Mouse (Mus musculus) embryo, embryonic 10.5 days (tissue): Measurements from ENCODE around the gene Mbd6.
A peak's percentile ranks its signal among the peaks of the same experiment; 100 is the strongest.

ENCODE experiments used
- DNase-seq: peaks from one replicate; pipeline ENCODE4 v3.0.0-alpha.2; 2015; ENCODE audit warnings: low spot score

The Mbd6 gene

DNA sequence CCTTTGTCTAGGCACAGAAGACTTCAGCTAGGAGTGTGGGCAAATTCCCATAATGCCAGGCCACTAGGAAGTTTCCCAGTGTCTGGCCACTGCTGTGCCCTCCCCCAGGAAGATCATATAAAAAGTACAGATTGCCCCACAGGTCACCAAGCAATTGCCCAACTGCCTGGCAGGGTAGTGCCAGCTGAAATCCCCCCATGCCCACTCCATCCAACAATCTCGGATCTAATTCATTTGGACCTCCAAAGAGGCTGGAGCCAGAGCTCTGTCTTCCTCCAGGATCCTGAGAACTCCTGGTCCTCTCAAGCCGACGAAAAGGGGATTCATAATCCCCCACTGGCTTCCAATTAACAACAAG is 903 bp downstream of the Mbd6 start:
- DNase-seq: no peak

DNA sequence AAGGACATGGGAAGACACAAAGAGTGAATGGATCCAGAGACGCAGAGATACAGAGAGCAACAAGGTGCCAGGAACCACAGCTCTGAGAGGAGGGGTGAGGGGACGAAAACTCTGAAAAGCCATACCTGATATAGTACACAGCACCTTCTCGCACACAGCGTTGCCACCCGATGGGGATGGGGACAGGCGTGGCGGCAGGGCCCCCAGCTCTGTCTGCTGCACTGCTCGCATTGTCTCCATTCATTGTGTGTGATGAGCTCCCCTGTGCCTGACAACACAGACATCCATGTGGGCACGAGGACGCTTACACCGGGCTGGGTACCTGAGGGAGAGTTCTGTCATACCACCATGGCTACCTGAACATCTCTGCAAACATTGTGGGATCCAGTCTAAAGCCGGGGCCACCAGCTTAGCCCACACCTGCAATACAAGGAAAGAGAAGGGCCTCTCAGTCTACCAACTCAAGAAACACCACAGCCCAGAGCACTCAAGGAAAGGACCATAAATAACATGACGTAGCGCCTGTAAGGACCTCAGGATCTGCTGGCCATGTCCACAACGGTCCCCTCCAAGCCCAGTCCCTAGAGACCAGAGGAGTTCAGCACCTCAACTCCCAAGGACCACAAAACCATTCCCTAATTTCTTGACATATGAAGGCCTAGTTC is 1.4 kb downstream of the Mbd6 start:
- no peak for DNase-seq

DNA sequence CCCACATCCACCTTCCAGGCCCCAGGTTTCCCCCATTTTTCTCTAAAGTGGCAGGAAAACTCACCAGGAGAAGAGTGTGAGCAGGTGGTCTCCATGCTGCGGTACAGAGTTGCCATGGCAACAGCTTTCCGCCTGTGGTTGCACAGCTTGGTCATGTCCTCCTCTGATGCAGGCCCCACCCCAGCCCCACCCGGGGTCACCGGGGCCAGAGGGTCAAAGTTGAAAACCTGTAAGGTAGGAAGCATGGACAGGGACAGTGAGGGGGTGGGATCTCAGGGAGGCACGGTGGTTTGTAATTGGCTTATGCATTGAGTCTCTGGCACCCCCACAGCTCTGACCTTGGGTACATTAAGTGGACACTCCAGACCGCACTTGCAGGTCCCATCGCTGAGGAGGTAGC is 2.1 kb downstream of the Mbd6 start:
- DNase-seq: peak; percentile 36

DNA sequence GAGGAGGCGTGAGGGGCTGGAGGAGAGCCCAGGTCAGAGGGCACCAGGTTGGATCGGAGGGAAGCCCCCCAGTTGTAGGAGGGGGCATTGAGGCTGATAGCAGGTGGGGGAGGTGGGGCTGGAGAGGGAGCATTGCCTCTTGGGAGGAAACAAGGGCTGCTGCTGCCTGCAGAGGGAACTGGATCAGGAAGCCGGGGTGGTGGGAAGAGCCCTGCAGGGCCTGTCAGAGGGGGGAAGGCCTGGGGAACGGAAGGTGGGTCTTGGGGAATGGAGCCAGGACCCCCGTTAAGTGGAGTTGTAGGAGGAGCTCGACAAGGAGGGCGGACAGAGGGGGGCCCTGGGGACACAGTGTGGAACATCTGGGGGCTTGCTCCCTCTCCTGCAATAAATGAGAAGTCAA is 2.6 kb downstream of the Mbd6 start:
- DNase-seq: no peak

DNA sequence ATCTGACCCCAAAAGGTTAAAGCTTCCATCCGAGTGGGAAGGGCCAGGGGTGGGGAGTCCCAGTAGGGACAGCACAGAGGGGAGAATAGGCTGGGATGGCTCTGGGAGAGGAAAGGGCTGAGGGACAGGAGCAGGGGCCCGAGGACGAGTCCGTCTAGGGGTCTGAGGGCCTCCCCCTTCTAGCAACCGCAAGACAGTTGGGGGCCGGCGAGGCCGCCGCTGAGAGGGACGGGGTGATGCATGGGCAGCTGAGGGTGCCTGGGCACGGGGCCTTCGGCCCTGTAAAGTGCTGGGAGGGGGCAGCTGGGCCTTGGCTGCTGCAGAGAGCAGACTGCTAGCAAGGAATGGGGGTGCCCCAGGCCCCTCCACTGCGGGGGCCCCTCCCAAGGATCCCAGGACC is 3.2 kb downstream of the Mbd6 start:
- DNase-seq: no peak

DNA sequence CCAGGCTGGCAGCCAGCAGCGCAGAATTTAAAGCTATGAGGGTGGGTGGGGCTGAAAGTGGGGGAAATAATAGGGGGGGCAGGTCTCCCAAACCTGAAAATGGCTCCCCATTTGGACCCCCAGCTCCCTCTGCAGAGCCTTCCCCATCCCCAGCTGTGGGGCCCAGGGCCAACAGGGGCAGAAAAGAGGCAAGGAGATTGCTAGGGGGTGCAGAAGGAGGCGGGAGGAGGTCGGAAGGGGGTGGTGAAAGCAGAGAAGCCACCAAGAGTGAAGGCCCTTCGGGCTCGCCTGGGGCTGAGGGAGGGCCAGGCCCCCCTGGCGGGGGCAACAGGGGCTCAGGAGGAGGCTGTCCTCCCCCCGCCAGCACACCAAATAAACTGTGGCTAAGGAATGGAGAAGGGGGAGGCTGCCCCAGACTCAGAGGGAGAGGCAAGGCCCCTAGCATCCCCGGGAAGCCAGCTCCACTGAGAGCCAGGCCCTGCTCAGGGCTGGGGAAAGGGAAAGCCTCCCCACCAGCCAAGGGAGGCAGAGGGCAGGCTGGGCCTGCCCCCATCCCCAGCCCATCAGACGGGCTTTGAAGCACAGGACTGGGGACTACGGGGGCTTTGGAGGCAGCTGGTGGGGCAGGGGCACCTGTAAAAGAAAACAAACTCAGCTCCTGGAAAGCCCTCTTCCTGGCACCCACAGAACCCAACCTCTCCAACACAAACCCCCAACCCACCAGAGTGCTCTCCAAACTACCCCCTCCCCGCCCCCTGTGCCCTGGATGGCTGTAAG is 3.9 kb downstream of the Mbd6 start:
- DNase-seq: no peak

DNA sequence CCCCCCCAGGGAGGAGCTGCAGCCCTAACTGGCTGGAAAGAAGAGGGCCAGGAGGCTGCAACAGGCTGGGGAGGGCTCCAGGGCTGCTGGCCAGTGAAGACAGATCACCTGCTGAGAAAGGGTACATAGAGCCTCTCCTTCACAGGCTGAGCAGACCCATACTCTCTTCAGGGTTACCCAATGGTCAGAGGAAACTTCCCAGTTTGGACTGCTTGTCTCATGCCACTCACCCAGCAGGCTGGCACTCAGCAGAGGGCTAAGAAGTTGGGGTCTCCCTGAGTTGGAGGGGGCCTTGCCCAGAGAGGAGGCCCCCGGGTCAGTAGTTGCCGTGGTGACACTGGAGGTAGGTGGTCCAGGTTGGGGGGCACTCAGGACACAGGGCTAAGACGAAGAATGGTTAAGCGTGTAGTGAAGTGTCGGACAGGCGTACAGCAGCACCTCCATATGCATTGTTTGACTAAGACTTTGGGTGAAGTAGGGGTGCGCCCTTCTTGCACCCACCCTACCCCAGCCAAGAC is 4.7 kb downstream of the Mbd6 start:
- no peak for DNase-seq

DNA sequence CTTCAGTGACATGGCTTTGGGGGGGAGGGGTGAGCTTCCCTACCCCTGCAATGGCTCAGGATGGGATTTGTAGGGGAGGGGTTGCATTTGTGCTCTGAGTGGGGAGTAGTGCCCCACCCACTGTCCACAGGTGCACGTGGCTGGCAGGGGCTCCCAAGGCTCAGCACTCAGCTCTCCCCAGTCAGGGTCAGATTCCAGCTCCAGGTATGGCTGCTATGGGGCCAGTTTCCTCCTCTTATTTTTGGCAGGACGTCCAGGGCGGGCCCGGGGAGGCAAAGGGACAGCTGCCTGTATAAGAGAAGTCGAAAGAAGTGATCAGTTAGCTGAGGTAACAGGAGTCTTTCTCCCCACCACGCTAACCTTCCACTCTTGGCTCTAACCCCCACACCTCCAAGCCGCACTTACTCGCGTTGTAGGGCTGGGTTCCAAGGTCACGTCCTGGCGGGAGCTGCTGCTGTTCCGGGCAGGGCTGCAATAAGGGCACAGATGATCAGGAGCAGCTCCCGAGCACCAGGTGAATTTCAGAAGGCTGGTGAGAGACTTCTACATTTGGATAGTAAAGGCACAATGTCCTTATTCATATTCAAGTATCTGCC is 6.1 kb downstream of the Mbd6 start:
- no peak for DNase-seq

DNA sequence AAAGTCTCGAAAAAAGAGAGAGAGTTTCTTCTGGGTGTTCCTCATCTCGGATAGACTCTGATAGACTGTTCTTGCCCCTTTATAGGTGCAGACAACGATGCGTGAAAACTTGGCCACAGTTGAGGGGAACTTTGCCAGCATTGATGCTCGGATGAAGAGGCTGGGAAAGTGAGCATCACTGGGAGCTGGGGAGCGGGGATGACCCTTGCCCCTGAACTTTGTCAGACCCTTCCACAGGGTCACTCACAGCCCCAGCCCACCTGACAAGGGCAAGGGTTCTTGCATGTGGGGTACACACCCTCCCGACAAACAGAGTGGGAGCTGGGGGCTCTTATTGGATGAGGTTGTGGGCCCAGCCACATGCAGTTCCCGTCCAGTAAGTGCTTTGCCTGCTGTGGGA is 7.5 kb downstream of the Mbd6 start:
- no peak for DNase-seq

DNA sequence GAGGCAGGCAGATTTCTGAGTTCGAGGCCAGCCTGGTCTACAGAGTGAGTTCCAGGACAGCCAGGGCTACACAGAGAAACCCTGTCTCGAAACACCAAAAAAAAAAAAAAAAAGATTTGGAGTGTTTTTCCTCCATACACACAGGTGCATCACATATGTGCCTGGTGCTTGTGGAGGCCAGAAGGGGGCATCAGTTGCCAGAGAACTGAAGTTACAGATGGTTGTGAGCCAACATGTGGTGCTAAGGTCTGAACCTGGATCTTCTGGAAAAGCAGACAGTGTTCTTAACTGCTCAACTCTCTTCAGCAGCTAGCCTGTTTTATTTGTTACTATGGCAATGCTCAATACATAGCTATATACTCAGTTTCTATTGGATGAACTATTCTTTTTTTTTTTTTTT is 9.1 kb downstream of the Mbd6 start:
- no peak for DNase-seq

DNA sequence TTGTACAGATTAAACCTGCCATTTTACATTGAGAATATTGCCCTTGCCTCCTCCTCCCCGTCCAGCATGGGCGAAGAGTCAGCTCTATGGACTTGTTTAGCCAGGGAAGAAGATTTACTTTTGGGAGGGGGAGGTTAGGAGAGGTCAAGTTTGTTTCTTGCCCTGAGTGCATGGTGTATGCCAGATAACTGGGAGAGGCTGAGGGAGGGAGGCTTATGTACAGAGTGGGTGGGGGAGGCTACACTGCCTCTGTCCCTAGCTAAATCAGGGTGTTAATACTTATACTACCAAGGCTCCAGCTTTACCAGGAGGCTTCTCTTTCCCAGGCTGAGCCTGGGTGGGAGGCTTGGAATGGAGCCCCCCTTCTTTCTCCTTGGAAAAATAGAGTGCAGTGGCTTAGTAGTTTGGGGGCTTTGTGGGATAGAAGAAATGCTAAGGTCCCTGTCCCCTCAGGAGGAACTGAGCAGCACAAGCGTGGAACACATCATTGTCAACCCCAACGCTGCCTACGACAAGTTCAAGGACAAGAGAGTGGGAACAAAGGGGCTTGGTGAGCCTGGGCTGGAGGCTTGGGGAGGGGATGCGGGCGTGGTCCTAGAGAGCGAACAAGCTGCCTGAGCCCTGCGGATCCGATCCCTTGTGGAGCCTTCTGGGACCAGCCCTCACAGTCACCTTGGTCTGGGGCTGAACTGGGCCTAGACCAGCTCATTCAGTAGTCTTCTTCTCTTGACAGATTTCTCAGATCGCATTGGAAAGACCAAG is 14.4 kb downstream of the Mbd6 start:
- DNase-seq: no peak

DNA sequence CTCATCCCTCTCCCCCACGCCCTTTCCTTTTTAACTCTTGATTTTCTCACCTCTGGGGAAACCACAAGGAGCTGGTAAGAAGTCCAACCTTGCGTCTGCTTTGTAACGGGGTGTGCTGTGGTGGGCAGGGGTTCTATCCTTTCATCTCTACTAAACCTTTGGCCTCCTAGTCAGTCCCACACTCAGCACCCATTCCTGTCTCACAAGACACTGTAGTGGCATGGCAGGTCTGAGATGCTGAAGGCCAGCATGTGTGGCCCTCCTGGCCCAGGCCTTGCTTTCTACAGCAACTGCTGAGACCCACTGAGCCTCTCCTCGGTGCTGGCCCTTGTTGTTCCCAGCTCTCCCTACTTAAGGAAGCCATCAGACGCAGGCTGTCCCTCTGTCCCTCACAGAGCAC is 16.4 kb downstream of the Mbd6 start:
- no peak for DNase-seq

DNA sequence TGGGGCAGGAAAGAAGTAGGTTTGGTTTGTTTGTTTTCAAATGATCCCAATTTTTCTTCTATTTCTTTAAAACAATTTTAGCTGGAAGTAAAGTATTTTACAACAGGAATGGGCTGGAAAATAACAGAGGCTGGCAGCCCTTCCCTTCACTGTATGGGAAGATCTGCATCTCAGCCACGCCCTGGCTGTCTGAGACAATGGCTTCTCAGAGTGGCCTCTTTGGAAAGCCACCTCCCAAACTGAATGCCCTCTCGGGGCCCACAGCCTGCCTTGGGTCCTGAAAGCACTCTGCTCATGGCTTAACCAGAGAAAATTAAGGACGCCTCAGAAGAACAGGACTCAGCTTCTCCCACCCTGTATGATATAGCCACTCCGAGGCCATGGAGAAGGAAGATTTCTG is 18.9 kb downstream of the Mbd6 start:
- no peak for DNase-seq

DNA sequence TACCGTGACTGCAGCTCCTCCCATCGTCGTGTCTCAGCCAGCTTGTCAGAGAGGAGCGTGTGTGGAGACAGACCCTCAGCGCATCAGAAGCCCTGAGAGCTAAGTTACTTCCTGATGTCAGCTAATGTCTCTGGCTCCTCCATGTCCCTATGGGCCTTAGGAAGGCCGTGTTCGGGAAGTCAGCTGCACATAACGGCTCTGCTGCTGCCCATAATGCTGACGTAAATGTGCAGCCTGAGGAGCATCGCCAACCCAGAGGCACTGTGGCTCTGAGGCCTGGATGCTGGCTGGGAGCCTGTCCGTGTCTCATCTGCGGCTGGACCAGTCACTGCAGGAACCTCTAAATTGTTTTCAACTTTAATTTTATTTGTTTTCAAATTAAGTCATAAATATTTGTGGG is 19.8 kb downstream of the Mbd6 start:
- no peak for DNase-seq

DNA sequence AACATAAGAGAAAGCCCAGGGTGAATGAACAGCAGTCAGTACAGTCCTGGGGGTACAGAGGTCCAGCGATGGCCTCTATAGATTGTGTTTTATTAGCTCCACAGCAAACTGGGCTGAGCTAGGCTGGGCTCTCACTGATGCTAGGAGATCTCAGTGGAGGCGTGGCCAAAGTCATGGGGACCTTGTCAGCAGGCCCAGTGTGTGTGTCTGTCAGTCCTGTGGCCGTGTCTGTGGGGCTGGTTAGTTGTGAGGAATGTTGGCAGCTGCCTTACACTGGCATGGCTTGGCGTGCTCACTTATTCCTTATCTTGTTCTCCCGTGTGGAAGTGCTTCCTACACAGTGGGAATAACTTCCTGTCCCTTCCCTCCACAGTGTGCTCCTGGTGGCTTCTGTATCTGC is 20.4 kb downstream of the Mbd6 start:
- DNase-seq: no peak

DNA sequence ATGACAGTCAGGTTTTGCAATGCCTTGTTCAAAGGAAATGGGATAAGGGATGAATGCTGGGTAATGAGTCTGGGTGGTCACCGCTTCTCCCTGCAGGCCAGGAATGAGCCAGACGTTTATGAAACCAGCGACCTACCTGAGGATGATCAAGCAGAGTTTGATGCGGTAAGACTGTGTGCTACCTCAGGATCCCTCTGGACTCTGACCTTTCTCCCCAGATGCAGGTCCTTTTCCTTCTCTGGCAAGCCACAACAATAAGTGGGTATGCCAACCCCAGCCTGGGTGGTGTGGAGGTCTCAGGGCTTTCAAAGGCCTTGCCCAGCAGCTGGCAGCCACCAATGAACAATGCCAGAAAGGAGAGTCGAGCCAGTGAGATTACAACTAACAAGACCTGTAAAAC is 21.5 kb downstream of the Mbd6 start:
- DNase-seq: no peak

DNA sequence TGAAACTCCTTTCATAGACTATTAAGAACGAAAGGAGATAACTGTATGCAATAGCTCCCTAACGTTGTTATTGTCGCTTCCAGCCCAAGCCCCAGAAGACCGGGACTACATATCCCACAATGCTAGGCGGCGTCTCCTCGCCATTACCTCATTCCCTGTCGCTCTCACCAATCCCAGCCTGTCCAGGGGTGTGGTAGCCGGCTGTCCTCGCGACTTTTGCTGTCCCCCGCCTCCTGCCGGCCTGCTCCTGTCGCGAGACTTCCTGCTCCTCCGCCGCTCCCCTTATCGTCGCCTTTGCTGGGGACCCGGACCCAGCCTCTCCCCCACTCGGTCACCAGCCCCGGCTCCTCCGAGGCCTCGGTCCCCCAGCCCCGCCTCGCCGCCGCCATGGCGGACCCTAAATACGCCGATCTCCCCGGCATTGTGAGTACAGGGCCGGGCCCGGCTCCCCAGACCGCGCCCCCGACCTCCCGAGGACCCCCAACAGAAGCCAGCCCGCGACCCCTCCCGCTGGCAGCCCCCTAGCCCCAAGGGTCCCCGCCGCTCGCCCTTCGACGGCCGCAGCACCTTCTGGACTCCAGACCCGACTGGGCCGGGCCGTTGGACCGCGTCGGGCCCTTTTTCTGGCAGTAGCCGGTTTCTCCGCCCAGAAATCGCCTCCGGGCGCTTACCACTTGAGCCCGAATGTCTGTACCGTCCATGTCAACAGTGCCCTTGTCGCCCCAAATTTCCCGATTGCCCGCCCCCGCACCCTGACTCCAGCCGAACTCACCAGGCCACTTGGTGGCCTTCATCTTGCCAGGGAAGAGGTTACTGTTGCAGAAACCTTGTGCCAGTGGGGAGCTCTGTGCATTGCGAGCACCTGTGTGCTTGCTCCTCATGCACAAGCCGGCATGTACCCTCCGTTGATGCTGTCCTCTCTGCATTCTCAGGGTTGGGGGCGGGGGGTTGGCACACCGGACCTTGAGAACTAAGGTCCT is 22.4 kb downstream of the Mbd6 start, which contains the start of gene Dctn2:
Gene Dctn2, plus strand, starts transcription at position 257 of the 980 bp plus-strand sequence.
- DNase-seq: peak; percentile 98

DNA sequence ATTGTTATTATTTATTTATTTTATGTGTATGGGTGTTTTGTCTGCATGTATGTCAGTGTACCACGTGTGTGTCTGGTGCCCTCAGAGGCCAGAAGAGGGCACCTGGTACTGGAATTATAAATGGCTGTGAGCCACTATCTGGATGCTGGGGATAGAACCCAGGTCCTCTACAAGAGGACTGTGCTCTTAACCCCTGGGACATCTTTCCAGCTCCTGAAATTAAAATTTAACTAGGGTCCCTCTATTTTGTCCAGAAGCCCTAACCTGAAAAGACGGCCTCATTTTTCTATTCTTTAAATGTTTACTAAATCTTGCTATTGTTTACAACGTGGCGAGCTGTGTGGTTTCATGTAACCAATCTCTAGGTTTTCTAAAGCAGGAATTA is 23.1 kb downstream of the Mbd6 start:
- DNase-seq: peak; percentile 26

DNA sequence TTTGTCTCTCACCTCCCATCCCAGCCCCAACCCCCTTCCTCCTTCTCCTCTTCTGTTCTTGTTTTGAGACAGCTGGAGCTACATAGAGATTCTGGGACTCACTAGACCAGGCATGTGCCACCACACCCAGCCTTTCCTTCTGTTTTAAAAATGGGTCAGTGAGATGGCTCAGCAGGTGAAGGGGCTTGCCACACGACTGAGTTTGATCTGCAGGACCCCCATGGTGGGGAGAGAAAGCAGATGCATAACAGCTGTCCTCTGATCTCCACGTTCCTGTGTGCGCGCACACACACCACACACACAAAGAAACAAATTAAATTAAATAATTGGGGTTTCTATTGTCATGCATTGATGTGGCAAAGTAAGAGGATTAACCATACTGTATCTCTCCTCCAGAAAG is 23.8 kb downstream of the Mbd6 start:
- no peak for DNase-seq

DNA sequence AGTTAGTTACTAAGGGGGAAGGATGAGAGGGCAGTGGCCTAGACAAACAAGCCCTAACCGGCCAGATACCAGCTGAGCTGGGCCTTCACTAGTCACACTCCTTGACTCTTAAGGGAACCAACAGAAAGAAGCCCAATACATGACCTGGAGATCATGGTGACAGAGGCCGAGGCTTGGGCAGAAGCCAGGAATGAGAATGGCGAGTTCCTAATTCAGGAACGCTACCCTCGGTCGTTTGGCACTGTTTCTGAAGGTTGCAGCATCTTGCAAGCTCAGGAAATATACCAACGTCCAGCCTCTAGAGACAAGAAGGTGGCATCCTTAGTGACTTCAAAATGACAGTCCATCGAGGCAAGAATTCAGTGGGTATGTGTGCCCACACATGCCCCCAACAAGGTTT is 24.5 kb downstream of the Mbd6 start:
- DNase-seq: no peak

DNA sequence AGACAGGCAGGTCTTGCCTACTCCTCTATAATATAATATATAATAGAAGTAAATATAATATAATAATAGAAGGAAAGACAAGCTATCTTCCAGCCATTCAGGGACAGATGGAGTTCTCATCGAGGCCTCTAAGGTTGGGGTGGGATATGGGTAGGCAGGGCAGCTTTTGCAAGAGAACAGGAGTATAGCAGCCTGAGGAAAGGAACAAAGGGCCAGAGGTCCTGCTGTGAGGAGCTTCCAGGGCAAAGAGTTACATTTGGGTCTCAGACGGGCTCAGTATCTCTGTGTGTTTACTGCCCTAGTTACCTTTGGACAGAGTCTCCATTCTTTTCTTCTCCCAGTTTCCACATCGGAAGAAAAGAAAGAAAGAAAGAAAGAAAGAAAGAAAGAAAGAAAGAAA is 25.2 kb downstream of the Mbd6 start:
- no peak for DNase-seq
